Mouse (Mus musculus) small intestine, adult 2 months (tissue): Measurements from ENCODE around the gene Rnf121. TPM values are rescaled to one million over a fixed set of nuclear protein-coding genes. Genes with fewer than 3 reads are reported as not detected.
"Not testable (repeated sequence)": the region's sequence is repeated elsewhere in the genome, so short reads cannot be mapped to it uniquely, and the experiment has no call there.

Source experiments
- H3K27ac ChIP-seq: fragments of 200-500 bp; 2 replicates; pipeline ENCODE4 v1.5.1; 2012; ENCODE audit warnings: low read depth, low read length, control low read depth, inconsistent platforms; ENCODE audit not compliant: insufficient read depth
- H3K27me3 ChIP-seq: fragments of 200-500 bp; 2 replicates; pipeline ENCODE4 v1.6.1; 2012; ENCODE audit warnings: mild to moderate bottlenecking, moderate library complexity, low read length, inconsistent platforms; ENCODE audit not compliant: control insufficient read depth, insufficient read depth
- H3K36me3 ChIP-seq: fragments of 200-500 bp; 2 replicates; pipeline ENCODE4 v1.6.1; 2012; ENCODE audit warnings: mild to moderate bottlenecking, low read length, control low read depth, inconsistent platforms; ENCODE audit not compliant: control insufficient read depth, insufficient read depth
- H3K4me1 ChIP-seq: fragments of 200-500 bp; 2 replicates; pipeline ENCODE4 v1.6.1; 2012; ENCODE audit warnings: low read length, inconsistent platforms, mixed read lengths; ENCODE audit not compliant: control insufficient read depth, insufficient read depth, insufficient read length
- H3K4me3 ChIP-seq: fragments of 200-500 bp; 2 replicates; pipeline ENCODE4 v1.5.1; 2012; ENCODE audit warnings: low read depth, mild to moderate bottlenecking, control low read depth, inconsistent platforms, low read length, moderate library complexity
- CTCF ChIP-seq: fragments of 200-500 bp; IDR thresholded peaks from 2 replicates; pipeline ENCODE4 v1.5.1; 2012; ENCODE audit warnings: low read depth, mild to moderate bottlenecking, control low read depth, inconsistent platforms, low read length, moderate library complexity, mixed read lengths; ENCODE audit not compliant: insufficient replicate concordance, insufficient read length; ENCODE audit errors: extremely low read depth
- POLR2A ChIP-seq: fragments of 200-500 bp; IDR thresholded peaks from 2 replicates; pipeline ENCODE4 v1.6.1; 2012; ENCODE audit warnings: low read depth, mild to moderate bottlenecking, control low read depth, inconsistent platforms, low read length, moderate library complexity
- WGBS: fragments of 180-500 bp; shearing (Covaris S2); methylation state at CpG from one replicate; pipeline ENCODE4 v1.1.7; 2018; 5-methylcytosine and 5-hydroxymethylcytosine counted together
- polyA plus RNA-seq: library from polyadenylated mRNA; depleted of rRNA; stranded (reverse); fragments of >200 nt; gene quantifications from 2 replicates; pipeline ENCODE4 v1.2.3, GENCODE M21; 2012

Rnf121 gene
- polyA plus RNA-seq, 1 experiment = 26.0 TPM

GRCm38 (mm10) chr7:102025187-102026119 lies 39.8 kb downstream of the Rnf121 start:
- Histone ChIP-seq H3K4me3 (no peak overlapping the region), H3K27me3 (no peaks in the 10 kb centered on the region), H3K4me1 (no peaks in the 10 kb centered on the region), H3K36me3 (peaks cover 50% of the 10 kb centered on the region), H3K27ac (0 out of 2 replicates have a peak overlapping the region, but pooled peaks have one; percentile 8)
- 78% methylated on average over 2 of the region's 2 CpGs for WGBS
- no peak for TF ChIP-seq CTCF
- TF ChIP-seq POLR2A = no peak

- Histone ChIP-seq H3K27ac (no peak overlapping the region), H3K36me3 (peaks cover 51% of the 10 kb centered on the region), H3K27me3 (no peaks in the 10 kb centered on the region), H3K4me3 (no peak overlapping the region), H3K4me1 (no peaks in the 10 kb centered on the region)
- no peak for TF ChIP-seq CTCF
- TF ChIP-seq POLR2A = no peak
- WGBS = 95% methylated on average over 9 of the region's 9 CpGs
Observed at GRCm38 (mm10) chr7:102023821-102024220, 41.4 kb downstream of the Rnf121 start.

GRCm38 (mm10) chr7:102020934-102021333 lies 44.3 kb downstream of the Rnf121 start:
- not testable (repeated sequence) for H3K27me3 ChIP-seq, H3K4me3 ChIP-seq, H3K4me1 ChIP-seq, H3K27ac ChIP-seq
- 97% methylated on average over 2 of the region's 2 CpGs for WGBS
- peaks cover 41% of the 10 kb centered on the region for H3K36me3 ChIP-seq

GRCm38 (mm10) chr7:102019362-102019761 lies 45.9 kb downstream of the Rnf121 start:
- Histone ChIP-seq H3K4me1 (peaks cover 6% of the 10 kb centered on the region; the same call in 1 of the 2 replicates), H3K4me3 (no peak overlapping the region), H3K27ac (no peak overlapping the region), H3K36me3 (peaks cover 49% of the 10 kb centered on the region), H3K27me3 (no peaks in the 10 kb centered on the region)
- TF ChIP-seq CTCF = no peak
- no peak for TF ChIP-seq POLR2A
- 65% methylated on average over 3 of the region's 3 CpGs for WGBS

- TF ChIP-seq CTCF (no peak), POLR2A (no peak)
- peak within 1 kb of the TSS; percentile 15; the same call in 1 of the 2 replicates for H3K4me3 ChIP-seq
- 98% methylated on average over 3 of the region's 3 CpGs for WGBS
- H3K4me1 ChIP-seq = peaks cover 6% of the 10 kb centered on the region; the same call in 1 of the 2 replicates
- H3K36me3 ChIP-seq = peaks cover 52% of the 10 kb centered on the region
- H3K27ac ChIP-seq = peak within 1 kb of the TSS; percentile 44
- H3K27me3 ChIP-seq = no peaks in the 10 kb centered on the region
Observed at GRCm38 (mm10) chr7:102018590-102018989, 46.7 kb downstream of the Rnf121 start, which contains the start of gene Il18bp. TSS of gene Il18bp (minus strand) at chr7:102018690.

- WGBS = 70% methylated on average over 7 of the region's 7 CpGs
- TF ChIP-seq POLR2A (no peak), CTCF (no peak)
- Histone ChIP-seq H3K4me1 (peaks cover 6% of the 10 kb centered on the region; the same call in 1 of the 2 replicates), H3K27me3 (no peaks in the 10 kb centered on the region), H3K27ac (peak overlapping the region; percentile 44), H3K4me3 (no peak overlapping the region), H3K36me3 (peaks cover 53% of the 10 kb centered on the region)
Observed at GRCm38 (mm10) chr7:102018034-102018433, 47.2 kb downstream of the Rnf121 start.

- Histone ChIP-seq H3K36me3 (peaks cover 53% of the 10 kb centered on the region), H3K4me3 (peak overlapping the region; percentile 15; the same call in 1 of the 2 replicates), H3K27ac (peak overlapping the region; percentile 44), H3K27me3 (no peaks in the 10 kb centered on the region), H3K4me1 (peaks cover 6% of the 10 kb centered on the region; the same call in 1 of the 2 replicates)
- 10% methylated on average over 5 of the region's 5 CpGs for WGBS
- TF ChIP-seq CTCF (no peak), POLR2A (no peak; the same call in 1 of the 2 replicates)
Observed at GRCm38 (mm10) chr7:102017452-102017851, 47.8 kb downstream of the Rnf121 start.
